ENCODE assay signal across 8 mouse cellular contexts in genomic region chr4:152263512-152264176, GRCm38 (mm10). TPM values are rescaled to one million over a fixed set of nuclear protein-coding genes. Genes with fewer than 3 reads are reported as not detected.
DNase-seq lines count a peak whose midpoint lies in the region; ATAC-seq and TF ChIP-seq lines count a peak whose summit lies in the region.

No protein-coding gene starts in this region.

- ATAC-seq in heart, embryonic 13.5 days (ENCODE audit: extremely low read depth, insufficient number of reproducible peaks, low FRiP score, low TSS enrichment), result no peak; the same call in 1 of the 2 replicates
- no peak for ATAC-seq in hindbrain, embryonic 12.5 days (ENCODE audit: low FRiP score)
- ATAC-seq in liver, embryonic 12.5 days, result peak; percentile 86

- DNase-seq in heart, adult 2 months, result no peak
- peak; percentile 22 for DNase-seq in NIH3T3 (ENCODE audit: low read depth)
- no peak for DNase-seq in layer of hippocampus, postnatal 36 days
- DNase-seq in thymus, postnatal 0 days (ENCODE audit: low spot score), result no peak
- no peak for DNase-seq in lung, adult 18-20 months

- TF ChIP-seq CTCF in heart, adult 2 months (IDR thresholded peaks at IDR 0.05), result no peak

- TF ChIP-seq EP300 in heart, adult 2 months (IDR thresholded peaks at IDR 0.05; ENCODE audit: insufficient read depth, low read depth, low read length), result no peak

- peaks cover 32% of the 10 kb centered on the region for H3K36me3 ChIP-seq in heart, embryonic 13.5 days
- H3K36me3 ChIP-seq in heart, adult 2 months (ENCODE audit: control insufficient read depth, insufficient read depth, low read length), result no peaks in the 10 kb centered on the region
- 0 out of 2 replicates have a peak, but pooled peaks cover 4% of the 10 kb centered on the region for H3K36me3 ChIP-seq in hindbrain, embryonic 12.5 days
- peaks cover 10% of the 10 kb centered on the region; the same call in 1 of the 2 replicates for H3K36me3 ChIP-seq in liver, embryonic 12.5 days

- peak overlapping the region; percentile 96 for H3K27ac ChIP-seq in heart, embryonic 13.5 days (replicated peaks)
- H3K27ac ChIP-seq in heart, adult 2 months, result no peak overlapping the region; the same call in 1 of the 2 replicates
- H3K27ac ChIP-seq in hindbrain, embryonic 12.5 days, result no peak overlapping the region
- H3K27ac ChIP-seq in liver, embryonic 12.5 days, result peak overlapping the region; percentile 83

- intact Hi-C loops in heart, adult 2 months (cut with DNase I), result no loop called here

- peak overlapping the region; percentile 42 for H3K4me2 ChIP-seq in heart, embryonic 13.5 days
- no peak overlapping the region for H3K4me2 ChIP-seq in hindbrain, embryonic 12.5 days (replicated peaks)
- peak overlapping the region; percentile 59 for H3K4me2 ChIP-seq in liver, embryonic 12.5 days

- H3K4me3 ChIP-seq in heart, embryonic 13.5 days, result no peak overlapping the region
- no peak overlapping the region for H3K4me3 ChIP-seq in heart, adult 2 months
- H3K4me3 ChIP-seq in hindbrain, embryonic 12.5 days, result no peak overlapping the region
- 0 out of 2 replicates have a peak overlapping the region, but pooled peaks have one; percentile 5 for H3K4me3 ChIP-seq in liver, embryonic 12.5 days

- no peaks in the 10 kb centered on the region for H3K9me3 ChIP-seq in heart, embryonic 13.5 days
- no peaks in the 10 kb centered on the region for H3K9me3 ChIP-seq in hindbrain, embryonic 12.5 days (replicated peaks)
- H3K9me3 ChIP-seq in liver, embryonic 12.5 days (replicated peaks), result no peaks in the 10 kb centered on the region

- peaks cover 88% of the 10 kb centered on the region for H3K4me1 ChIP-seq in heart, embryonic 13.5 days
- peaks cover 20% of the 10 kb centered on the region for H3K4me1 ChIP-seq in heart, adult 2 months (ENCODE audit: control insufficient read depth, insufficient read depth, low read length)
- peaks cover 35% of the 10 kb centered on the region for H3K4me1 ChIP-seq in hindbrain, embryonic 12.5 days
- peaks cover 40% of the 10 kb centered on the region for H3K4me1 ChIP-seq in liver, embryonic 12.5 days

- H3K79me2 ChIP-seq in heart, adult 2 months (replicated peaks; ENCODE audit: control insufficient read depth, insufficient read depth, low read length), result no peaks in the 10 kb centered on the region

- H3K9ac ChIP-seq in heart, embryonic 13.5 days, result peak overlapping the region; percentile 71
- no peak overlapping the region for H3K9ac ChIP-seq in heart, adult 2 months (ENCODE audit: low read depth, low read length)
- H3K9ac ChIP-seq in hindbrain, embryonic 12.5 days, result 0 out of 2 replicates have a peak overlapping the region, but pooled peaks have one; percentile 38
- peak overlapping the region; percentile 53 for H3K9ac ChIP-seq in liver, embryonic 12.5 days

- 32% methylated on average over 10 of the region's 10 CpGs for WGBS in heart, embryonic 13.5 days
- 39% methylated on average over 10 of the region's 10 CpGs for WGBS in heart, adult 2 months
- 23% methylated on average over 10 of the region's 10 CpGs for WGBS in hindbrain, embryonic 12.5 days
- WGBS in liver, embryonic 12.5 days (ENCODE audit: insufficient replicate concordance), result 29% methylated on average over 10 of the region's 10 CpGs

- no peaks in the 10 kb centered on the region for H3K27me3 ChIP-seq in heart, embryonic 13.5 days (replicated peaks)
- no peaks in the 10 kb centered on the region for H3K27me3 ChIP-seq in heart, adult 2 months (ENCODE audit: control insufficient read depth, insufficient read depth, low read length)
- no peaks in the 10 kb centered on the region; the same call in 1 of the 2 replicates for H3K27me3 ChIP-seq in hindbrain, embryonic 12.5 days
- H3K27me3 ChIP-seq in liver, embryonic 12.5 days (replicated peaks), result no peaks in the 10 kb centered on the region

- no peak for TF ChIP-seq POLR2A in heart, adult 2 months (IDR thresholded peaks at IDR 0.05; ENCODE audit: insufficient read depth, low read depth, low read length)

RNA-seq across cellular contexts. Expression of gene Gpr153, which starts 10.4 kb away (rescaled TPM):
- polyA plus RNA-seq in heart, embryonic 13.5 days (2015; fragmentation: Nextera tagmentation; extraction: Ambion mirVana), result 9.2 and 9.6 TPM in 2 replicates
- total RNA-seq in heart, adult 2 months (2021), result 10 to 100 TPM in 1 of 2 experiments, 1 to 10 TPM in 1; 8.6 to 11.9 TPM
- 18.0 and 24.0 TPM in 2 replicates for polyA plus RNA-seq in heart, adult 2 months (2012; rRNA removed)
- polyA plus RNA-seq in hindbrain, embryonic 12.5 days (2016; fragmentation: Nextera tagmentation; extraction: Ambion mirVana), result 13.1 and 16.2 TPM in 2 replicates
- polyA plus RNA-seq in liver, embryonic 12.5 days (2016; fragmentation: Nextera tagmentation; extraction: Ambion mirVana), result 2.1 and 2.4 TPM in 2 replicates
- 1 to 10 TPM; 5.3 to 6.1 TPM for total RNA-seq in layer of hippocampus, postnatal 36 days (2021)
- polyA plus RNA-seq in thymus, postnatal 0 days (2015; fragmentation: Nextera tagmentation; extraction: Ambion mirVana), result 1.2 and 1.4 TPM in 2 replicates

RNA-seq across cellular contexts. Expression of gene Hes3, which starts 27.8 kb away (rescaled TPM):
- not detected in 2 replicates for polyA plus RNA-seq in heart, embryonic 13.5 days (2015; fragmentation: Nextera tagmentation; extraction: Ambion mirVana)
- not detected for total RNA-seq in heart, adult 2 months (2021)
- polyA plus RNA-seq in heart, adult 2 months (2012; rRNA removed), result not detected in 2 replicates
- 1.2 and 2.1 TPM in 2 replicates for polyA plus RNA-seq in hindbrain, embryonic 12.5 days (2016; fragmentation: Nextera tagmentation; extraction: Ambion mirVana)
- not detected in 2 replicates for polyA plus RNA-seq in liver, embryonic 12.5 days (2016; fragmentation: Nextera tagmentation; extraction: Ambion mirVana)
- total RNA-seq in layer of hippocampus, postnatal 36 days (2021), result not detected
- polyA plus RNA-seq in thymus, postnatal 0 days (2015; fragmentation: Nextera tagmentation; extraction: Ambion mirVana), result 0.07 TPM in 1 of 2 replicates, not detected in the other

RNA-seq across cellular contexts. Expression of gene Icmt, which starts 33.4 kb away (rescaled TPM):
- 16.8 and 19.7 TPM in 2 replicates for polyA plus RNA-seq in heart, embryonic 13.5 days (2015; fragmentation: Nextera tagmentation; extraction: Ambion mirVana)
- 10 to 100 TPM; 26.4 to 28.2 TPM for total RNA-seq in heart, adult 2 months (2021)
- polyA plus RNA-seq in heart, adult 2 months (2012; rRNA removed), result 17.7 and 27.2 TPM in 2 replicates
- polyA plus RNA-seq in hindbrain, embryonic 12.5 days (2016; fragmentation: Nextera tagmentation; extraction: Ambion mirVana), result 25.3 and 25.6 TPM in 2 replicates
- polyA plus RNA-seq in liver, embryonic 12.5 days (2016; fragmentation: Nextera tagmentation; extraction: Ambion mirVana), result 11.8 and 14.4 TPM in 2 replicates
- 10 to 100 TPM; 43.9 to 44.7 TPM for total RNA-seq in layer of hippocampus, postnatal 36 days (2021)
- polyA plus RNA-seq in thymus, postnatal 0 days (2015; fragmentation: Nextera tagmentation; extraction: Ambion mirVana), result 19.2 and 19.7 TPM in 2 replicates

RNA-seq across cellular contexts. Expression of gene Rnf207, which starts 55.1 kb away (rescaled TPM):
- polyA plus RNA-seq in heart, embryonic 13.5 days (2015; fragmentation: Nextera tagmentation; extraction: Ambion mirVana), result 71.2 and 73.2 TPM in 2 replicates
- 10 to 100 TPM; 34.5 to 47.7 TPM for total RNA-seq in heart, adult 2 months (2021)
- 155 and 167 TPM in 2 replicates for polyA plus RNA-seq in heart, adult 2 months (2012; rRNA removed)
- polyA plus RNA-seq in hindbrain, embryonic 12.5 days (2016; fragmentation: Nextera tagmentation; extraction: Ambion mirVana), result 2.5 and 3.8 TPM in 2 replicates
- 0.26 and 0.42 TPM in 2 replicates for polyA plus RNA-seq in liver, embryonic 12.5 days (2016; fragmentation: Nextera tagmentation; extraction: Ambion mirVana)
- 1 to 10 TPM; 4.7 to 6.1 TPM for total RNA-seq in layer of hippocampus, postnatal 36 days (2021)
- 0.09 TPM in 1 of 2 replicates, not detected in the other for polyA plus RNA-seq in thymus, postnatal 0 days (2015; fragmentation: Nextera tagmentation; extraction: Ambion mirVana)

Comparison
In these comparisons a context has a peak if more than half of its experiments do, and no peak if none do; other contexts are left out.
1. H3K27ac ChIP-seq: peak in heart, embryonic 13.5 days (single experiment) and liver, embryonic 12.5 days (single experiment); none in heart, adult 2 months (single experiment) and hindbrain, embryonic 12.5 days (single experiment).